Mouse (Mus musculus): ENCODE data around the gene Cpm.
A peak's percentile ranks its signal among the peaks of the same experiment; 100 is the strongest.
"Not testable (repeated sequence)": the region's sequence is repeated elsewhere in the genome, so short reads cannot be mapped to it uniquely, and the experiment has no call there.

The Cpm gene

GRCm38 (mm10) chr10:117629169-117629971 is at the start of gene Cpm:
Cpm (plus strand) TSS chr10:117629500.
- DNase-seq (ENCODE audit: low spot score): peak; percentile 84

GRCm38 (mm10) chr10:117579771-117580284 is 49.5 kb upstream of the Cpm start:
- no peak for DNase-seq (ENCODE audit: low spot score)

- DNase-seq (ENCODE audit: low spot score): no peak
These were observed 48.9 kb upstream of the Cpm start for GRCm38 (mm10) chr10:117580405-117580804.

GRCm38 (mm10) chr10:117581007-117581752 is 48.1 kb upstream of the Cpm start:
- DNase-seq (ENCODE audit: low spot score): no peak

- DNase-seq (ENCODE audit: low spot score): no peak
These were observed 47.6 kb upstream of the Cpm start for GRCm38 (mm10) chr10:117581753-117582062.

GRCm38 (mm10) chr10:117583155-117584061 is 45.9 kb upstream of the Cpm start:
- DNase-seq (ENCODE audit: low spot score): no peak

- DNase-seq (ENCODE audit: low spot score): no peak
These were observed 45.2 kb upstream of the Cpm start for GRCm38 (mm10) chr10:117584102-117584501.

- no peak for DNase-seq (ENCODE audit: low spot score)
These were observed 44.5 kb upstream of the Cpm start for GRCm38 (mm10) chr10:117584566-117585515.

GRCm38 (mm10) chr10:117585600-117586299 is 43.5 kb upstream of the Cpm start:
- DNase-seq (ENCODE audit: low spot score): no peak

GRCm38 (mm10) chr10:117586859-117587258 is 42.4 kb upstream of the Cpm start:
- no peak for DNase-seq (ENCODE audit: low spot score)

GRCm38 (mm10) chr10:117587335-117587734 is 42.0 kb upstream of the Cpm start:
- no peak for DNase-seq (ENCODE audit: low spot score)

- not testable (repeated sequence) for DNase-seq (ENCODE audit: low spot score)
These were observed 40.7 kb upstream of the Cpm start for GRCm38 (mm10) chr10:117588416-117589143.

GRCm38 (mm10) chr10:117589144-117589940 is 40.0 kb upstream of the Cpm start:
- no peak for DNase-seq (ENCODE audit: low spot score)

GRCm38 (mm10) chr10:117590331-117591301 is 38.7 kb upstream of the Cpm start:
- DNase-seq (ENCODE audit: low spot score): no peak

- no peak for DNase-seq (ENCODE audit: low spot score)
These were observed 37.5 kb upstream of the Cpm start for GRCm38 (mm10) chr10:117591766-117592165.

GRCm38 (mm10) chr10:117592306-117593040 is 36.8 kb upstream of the Cpm start:
- no peak for DNase-seq (ENCODE audit: low spot score)

GRCm38 (mm10) chr10:117593041-117593570 is 36.2 kb upstream of the Cpm start:
- DNase-seq (ENCODE audit: low spot score): no peak

Measured in ovary, postnatal 36 days (tissue).